Mouse (Mus musculus): ENCODE results near the gene Gm10643. TPM values are rescaled to one million over a fixed set of nuclear protein-coding genes. Genes with fewer than 3 reads are reported as not detected.

Gene Gm10643
- 1.6 and 2.2 TPM in 2 replicates for polyA plus RNA-seq (2016; fragmentation: Nextera tagmentation; extraction: Ambion mirVana)

DNA sequence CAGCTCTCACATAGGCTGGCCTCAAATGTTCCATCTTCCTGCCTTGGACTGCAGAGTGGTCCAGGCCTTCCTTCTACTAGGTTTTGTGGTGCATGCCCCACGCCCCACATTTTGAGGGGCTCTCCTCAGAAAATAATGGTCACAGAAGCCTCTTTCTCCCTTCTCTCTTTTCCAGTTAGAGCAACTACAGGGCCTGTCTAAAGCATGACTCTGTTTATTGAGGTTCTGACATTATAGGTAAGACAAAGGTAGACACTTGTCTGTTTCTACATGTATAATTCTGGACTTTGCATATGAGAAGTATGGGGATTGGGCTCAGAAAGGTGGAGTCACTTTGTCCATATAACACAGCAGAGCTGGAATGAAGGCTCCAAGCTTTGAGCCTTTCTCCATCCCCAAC, at the start of gene Gm10643:
TSS of gene Gm10643 (minus strand) at position 101 of the 400 bp plus-strand sequence.
- no peaks in the 10 kb centered on the region for H3K9me3 ChIP-seq
- no peaks in the 10 kb centered on the region for H3K36me3 ChIP-seq
- H3K27me3 ChIP-seq (replicated peaks) = no peaks in the 10 kb centered on the region
- H3K9ac ChIP-seq = peak within 1 kb of the TSS; percentile 58
- H3K27ac ChIP-seq = no peak within 1 kb of the TSS
- no peak for ATAC-seq (ENCODE audit: low FRiP score, low read depth)
- WGBS = 94% methylated on average over 1 of the region's 1 CpGs
- H3K4me3 ChIP-seq = peak within 1 kb of the TSS; percentile 95
- H3K4me1 ChIP-seq = peaks cover 24% of the 10 kb centered on the region
- peak within 1 kb of the TSS; percentile 70 for H3K4me2 ChIP-seq (replicated peaks)

DNA sequence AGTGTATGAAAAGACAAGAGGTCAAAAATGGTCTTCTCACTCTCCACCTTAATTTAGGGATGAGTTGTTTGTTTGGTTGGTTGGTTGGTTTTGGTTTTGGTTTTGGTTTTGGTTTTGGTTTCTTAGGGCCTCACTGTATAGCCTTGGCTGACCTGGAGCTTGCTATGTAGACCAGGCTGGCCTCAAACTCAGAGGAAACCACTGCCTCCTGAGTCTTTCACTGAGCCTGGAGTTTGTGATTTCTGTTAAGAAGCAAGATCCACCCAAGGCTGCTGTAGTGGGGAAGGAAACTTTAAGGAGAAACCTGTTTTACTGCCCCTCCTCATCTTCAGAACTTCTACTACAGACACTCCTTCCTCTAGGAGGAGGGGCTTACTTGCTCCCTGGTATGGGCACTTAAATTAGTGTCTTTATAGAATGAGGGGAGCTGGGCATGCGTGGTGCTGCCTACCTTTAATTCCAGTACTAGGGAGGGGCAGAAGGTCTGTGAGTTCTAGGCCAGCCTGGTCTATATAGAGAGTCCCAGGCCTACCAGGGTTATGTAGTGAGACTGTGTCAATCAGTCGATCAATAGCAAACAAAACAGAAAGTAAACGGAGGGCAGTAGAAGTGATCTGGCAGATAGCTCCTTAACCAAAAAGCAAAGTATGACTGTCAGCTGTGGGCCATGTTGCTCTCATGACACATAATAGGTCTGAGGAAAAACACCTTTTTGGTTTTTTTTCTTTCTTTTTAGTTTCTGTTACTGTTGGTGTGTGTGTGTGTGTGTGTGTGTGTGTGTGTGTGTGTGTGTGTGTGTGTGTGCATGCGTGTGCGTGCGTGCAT, 41.5 kb upstream of the Gm10643 start:
- no peak overlapping the region for H3K4me3 ChIP-seq
- no peak overlapping the region for H3K27ac ChIP-seq
- H3K4me1 ChIP-seq = peaks cover 27% of the 10 kb centered on the region
- H3K27me3 ChIP-seq (replicated peaks) = no peaks in the 10 kb centered on the region
- peaks cover 14% of the 10 kb centered on the region for H3K36me3 ChIP-seq
- no peak for ATAC-seq (ENCODE audit: low FRiP score, low read depth)
- H3K9ac ChIP-seq = no peak overlapping the region
- 92% methylated on average over 6 of the region's 6 CpGs for WGBS
- H3K4me2 ChIP-seq (replicated peaks) = no peak overlapping the region
- no peaks in the 10 kb centered on the region for H3K9me3 ChIP-seq

DNA sequence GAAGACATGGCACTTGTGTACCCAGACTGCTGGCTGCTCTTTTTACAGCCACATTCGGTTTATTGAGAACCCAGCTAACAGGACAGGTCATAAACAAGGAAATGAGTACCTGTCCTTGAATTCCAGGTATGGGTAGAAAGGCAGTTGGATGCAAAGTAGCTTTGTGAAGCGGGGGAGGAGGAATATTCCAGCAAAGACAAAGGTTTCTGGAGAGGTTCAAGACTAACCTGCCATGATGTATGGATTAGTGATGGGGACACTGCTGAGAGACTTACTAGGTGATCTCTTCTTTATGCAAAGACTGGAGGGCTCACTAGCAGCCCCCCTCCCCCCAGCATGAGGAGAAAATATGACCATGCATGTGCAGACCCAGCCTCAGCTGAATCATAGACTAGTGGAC, 40.7 kb upstream of the Gm10643 start:
- Histone ChIP-seq H3K27me3 (replicated peaks) (no peaks in the 10 kb centered on the region), H3K36me3 (peaks cover 17% of the 10 kb centered on the region), H3K4me3 (no peak overlapping the region), H3K9me3 (no peaks in the 10 kb centered on the region), H3K27ac (no peak overlapping the region), H3K4me2 (replicated peaks) (no peak overlapping the region), H3K4me1 (peaks cover 27% of the 10 kb centered on the region), H3K9ac (no peak overlapping the region)
- ATAC-seq (ENCODE audit: low FRiP score, low read depth) = no peak
- WGBS = 74% methylated on average over 2 of the region's 2 CpGs

DNA sequence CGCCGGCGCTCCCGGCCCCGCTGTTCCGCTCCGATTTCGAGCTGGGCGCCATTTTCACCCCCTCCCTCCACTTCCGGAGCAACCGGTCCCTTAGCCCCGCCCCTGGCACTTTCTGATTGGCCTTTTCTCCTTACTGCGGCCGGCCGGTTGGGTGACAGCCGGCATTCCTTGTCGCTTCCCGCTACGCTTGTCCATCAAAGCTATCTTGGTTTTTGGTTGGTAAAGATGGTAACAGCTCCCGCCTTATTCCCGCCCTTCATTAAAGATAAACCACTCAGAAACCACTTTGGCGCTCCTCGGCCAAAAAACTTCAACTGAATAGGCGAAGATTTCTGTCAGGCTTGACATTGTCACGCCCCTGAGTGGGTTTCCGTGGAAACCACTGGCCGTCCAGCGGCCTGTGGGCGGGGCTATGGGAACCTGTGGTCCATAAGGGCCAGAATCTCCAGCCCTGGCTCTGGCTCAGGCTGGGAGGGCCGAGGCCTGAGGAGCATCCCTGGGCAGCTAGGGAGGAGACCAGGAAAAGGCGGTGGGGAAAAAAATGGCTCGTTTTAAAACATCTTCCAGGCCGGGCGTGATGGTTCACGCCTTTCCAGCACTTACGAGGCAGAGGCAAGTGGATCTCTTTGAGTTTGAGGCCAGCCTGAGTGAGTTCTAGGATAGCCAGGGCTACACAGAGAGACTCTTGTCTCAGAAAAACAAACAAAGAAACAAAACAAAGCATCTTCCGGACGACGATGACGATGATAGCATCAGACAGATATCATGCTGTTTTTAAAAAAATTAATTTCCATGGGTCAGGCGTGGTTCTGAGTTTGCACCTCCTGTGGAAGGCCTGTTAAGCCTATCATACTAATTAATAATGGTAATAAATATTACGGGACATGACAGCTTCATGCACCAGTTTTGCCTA, 40.0 kb upstream of the Gm10643 start, which contains the start of gene Dcaf15:
TSS of gene Dcaf15 (minus strand) at position 72 of the 913 bp plus-strand sequence.
- 8% methylated on average over 42 of the region's 42 CpGs for WGBS
- H3K9ac ChIP-seq = peak within 1 kb of the TSS; percentile 84
- peaks cover 27% of the 10 kb centered on the region for H3K4me1 ChIP-seq
- peak; percentile 97 for ATAC-seq (ENCODE audit: low FRiP score, low read depth)
- peak within 1 kb of the TSS; percentile 70 for H3K4me3 ChIP-seq
- H3K27ac ChIP-seq = peak within 1 kb of the TSS; percentile 83
- H3K4me2 ChIP-seq (replicated peaks) = peak within 1 kb of the TSS; percentile 88
- H3K9me3 ChIP-seq = no peaks in the 10 kb centered on the region
- H3K36me3 ChIP-seq = peaks cover 20% of the 10 kb centered on the region
- H3K27me3 ChIP-seq (replicated peaks) = no peaks in the 10 kb centered on the region

DNA sequence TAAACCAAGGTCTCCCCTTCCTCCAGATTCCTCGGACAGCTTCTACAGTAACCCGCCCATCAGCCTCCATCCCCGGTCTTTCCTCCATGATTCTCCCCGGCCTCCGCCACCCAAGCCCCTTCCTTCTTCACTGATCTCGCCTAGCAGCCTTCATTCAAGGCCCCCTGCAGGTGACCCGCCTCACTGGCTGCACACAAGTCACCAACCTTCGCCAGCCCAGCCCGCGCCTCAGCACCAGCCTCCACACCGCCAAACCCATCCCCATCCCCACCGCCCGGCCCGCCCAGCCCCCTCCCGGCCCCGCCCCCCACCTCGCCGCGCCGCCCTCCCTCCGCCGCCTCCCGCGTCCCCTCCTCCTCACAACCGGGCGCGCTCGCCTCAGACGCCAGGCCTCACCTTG, 39.3 kb upstream of the Gm10643 start:
- Histone ChIP-seq H3K27me3 (replicated peaks) (no peaks in the 10 kb centered on the region), H3K9me3 (no peaks in the 10 kb centered on the region), H3K36me3 (peaks cover 24% of the 10 kb centered on the region), H3K4me1 (peaks cover 27% of the 10 kb centered on the region), H3K4me3 (peak overlapping the region; percentile 70), H3K4me2 (replicated peaks) (peak overlapping the region; percentile 88), H3K27ac (peak overlapping the region; percentile 83), H3K9ac (peak overlapping the region; percentile 84)
- peak; percentile 84 for ATAC-seq (ENCODE audit: low FRiP score, low read depth)
- WGBS = under 1% methylated on average over 26 of the region's 29 CpGs

DNA sequence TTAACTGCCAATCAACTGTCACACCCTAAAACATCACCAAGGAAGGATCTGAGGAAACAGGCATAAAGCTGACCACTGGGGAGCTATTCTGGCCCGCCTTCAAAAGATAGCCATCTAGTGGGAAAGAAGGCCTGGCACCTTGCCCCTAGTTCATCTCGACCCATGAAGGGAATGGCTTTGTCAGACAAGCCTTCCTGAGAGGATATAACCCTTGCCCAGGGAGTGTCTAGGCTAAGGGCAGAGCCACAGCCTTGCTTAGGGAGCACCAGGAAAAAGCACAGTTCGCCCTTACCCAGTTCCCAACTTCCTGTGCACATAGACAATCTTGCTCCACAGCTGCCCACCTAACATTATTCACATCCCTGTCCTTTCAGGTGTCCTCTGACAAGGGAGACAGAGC, 38.7 kb upstream of the Gm10643 start:
- peak overlapping the region; percentile 83; the same call in 1 of the 2 replicates for H3K27ac ChIP-seq
- H3K4me2 ChIP-seq (replicated peaks) = peak overlapping the region; percentile 88
- H3K9me3 ChIP-seq = no peaks in the 10 kb centered on the region
- WGBS = 64% methylated on average over 3 of the region's 3 CpGs
- H3K27me3 ChIP-seq (replicated peaks) = no peaks in the 10 kb centered on the region
- ATAC-seq (ENCODE audit: low FRiP score, low read depth) = no peak
- peak overlapping the region; percentile 70 for H3K4me3 ChIP-seq
- peaks cover 30% of the 10 kb centered on the region for H3K36me3 ChIP-seq
- peaks cover 27% of the 10 kb centered on the region for H3K4me1 ChIP-seq
- peak overlapping the region; percentile 84 for H3K9ac ChIP-seq

DNA sequence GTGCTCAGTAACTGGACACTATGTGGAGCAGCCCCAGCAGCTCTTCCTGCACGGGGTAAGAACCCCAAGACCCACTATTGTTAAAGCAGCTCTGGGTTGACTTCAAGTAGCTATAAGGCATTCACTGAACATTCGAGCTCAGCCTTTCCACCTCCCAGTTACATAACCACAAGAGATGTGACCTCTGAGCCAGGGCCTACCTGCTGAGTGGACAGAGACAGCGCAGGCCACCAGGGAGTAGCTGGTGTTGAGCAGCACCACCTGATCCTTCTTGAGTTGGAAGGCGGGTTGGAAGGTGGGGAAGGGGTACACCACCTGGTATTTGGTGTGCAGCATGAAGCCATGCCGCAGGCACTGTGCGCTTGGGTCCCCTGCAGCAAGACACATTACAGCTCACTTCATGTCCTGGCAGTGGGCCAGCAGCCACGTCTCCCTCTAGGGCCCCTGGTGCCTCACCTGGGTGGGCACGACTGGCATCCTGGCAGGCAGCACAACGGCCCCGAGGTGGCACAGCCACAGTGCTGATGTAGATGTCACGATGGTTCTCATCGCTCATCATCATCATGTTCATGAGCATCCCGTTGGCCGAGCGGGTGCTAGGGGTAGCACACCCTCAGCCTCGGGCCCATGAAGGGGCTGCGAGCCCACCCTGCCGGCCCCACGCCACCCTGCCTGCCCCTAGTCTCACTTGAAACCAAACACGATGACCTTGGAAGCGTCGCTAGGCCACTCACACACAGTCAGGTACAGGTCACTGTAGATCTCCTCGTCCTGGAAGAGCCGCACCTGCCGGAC, 36.7 kb upstream of the Gm10643 start:
- peaks cover 49% of the 10 kb centered on the region for H3K36me3 ChIP-seq
- no peaks in the 10 kb centered on the region for H3K9me3 ChIP-seq
- ATAC-seq (ENCODE audit: low FRiP score, low read depth) = no peak
- WGBS = 93% methylated on average over 25 of the region's 25 CpGs
- H3K4me2 ChIP-seq (replicated peaks) = no peak overlapping the region
- H3K4me1 ChIP-seq = peaks cover 27% of the 10 kb centered on the region
- no peaks in the 10 kb centered on the region for H3K27me3 ChIP-seq (replicated peaks)
- no peak overlapping the region for H3K4me3 ChIP-seq
- no peak overlapping the region for H3K27ac ChIP-seq
- no peak overlapping the region for H3K9ac ChIP-seq

DNA sequence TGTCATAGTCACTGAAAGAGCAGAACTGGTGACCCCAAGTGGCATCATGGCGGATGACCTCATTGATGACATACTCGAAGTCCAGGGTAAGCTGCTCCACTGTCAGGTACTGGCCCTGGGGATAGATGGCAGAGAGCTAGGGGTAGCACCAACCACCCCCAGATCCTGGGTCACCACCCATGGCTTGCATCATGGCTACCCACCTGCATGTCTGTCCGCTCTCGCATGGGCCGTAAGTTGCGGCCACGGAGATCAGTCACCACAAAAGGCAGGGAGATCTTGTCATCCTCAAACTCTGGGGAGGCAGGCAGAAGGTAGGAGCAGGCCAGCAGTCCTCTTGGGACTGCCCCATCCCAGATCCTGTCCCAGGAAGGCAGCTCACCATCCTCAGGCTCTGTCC, 33.4 kb upstream of the Gm10643 start:
- H3K36me3 ChIP-seq = peaks cover 82% of the 10 kb centered on the region
- 94% methylated on average over 7 of the region's 7 CpGs for WGBS
- ATAC-seq (ENCODE audit: low FRiP score, low read depth) = no peak

DNA sequence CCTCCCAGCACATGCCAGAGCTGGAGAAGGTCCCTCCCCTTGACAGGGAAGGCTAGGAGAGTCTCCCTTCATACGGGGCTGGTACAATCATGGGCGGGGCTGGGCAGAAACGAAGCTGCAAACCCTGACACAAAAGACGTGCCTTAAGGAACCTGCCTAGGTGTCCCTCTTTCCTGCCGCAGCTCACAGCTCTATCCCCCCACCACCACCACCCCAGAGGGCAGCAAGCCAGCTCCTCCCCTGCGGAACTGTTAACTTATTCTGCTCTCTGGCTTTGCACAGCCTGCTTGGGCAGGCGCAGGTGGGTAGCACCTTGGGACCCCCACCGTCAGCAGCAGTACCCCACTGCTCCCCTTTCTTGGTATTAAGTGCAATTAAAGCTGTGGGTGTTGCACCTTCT, 31.1 kb upstream of the Gm10643 start:
- H3K27ac ChIP-seq = no peak overlapping the region
- no peaks in the 10 kb centered on the region for H3K27me3 ChIP-seq (replicated peaks)
- ATAC-seq (ENCODE audit: low FRiP score, low read depth) = no peak
- 72% methylated on average over 8 of the region's 8 CpGs for WGBS
- H3K9me3 ChIP-seq = no peaks in the 10 kb centered on the region
- H3K36me3 ChIP-seq = peaks cover 87% of the 10 kb centered on the region
- no peak overlapping the region for H3K9ac ChIP-seq
- no peak overlapping the region for H3K4me3 ChIP-seq
- H3K4me1 ChIP-seq = no peaks in the 10 kb centered on the region
- H3K4me2 ChIP-seq (replicated peaks) = no peak overlapping the region

More for the DNA sequence above, 33.4 kb upstream of the Gm10643 start:
- H3K4me2 ChIP-seq (replicated peaks) = no peak overlapping the region
- peaks cover 15% of the 10 kb centered on the region for H3K4me1 ChIP-seq
- no peak overlapping the region; the same call in 1 of the 2 replicates for H3K27ac ChIP-seq
- H3K9ac ChIP-seq = no peak overlapping the region
- H3K9me3 ChIP-seq = no peaks in the 10 kb centered on the region
- no peaks in the 10 kb centered on the region for H3K27me3 ChIP-seq (replicated peaks)
- no peak overlapping the region for H3K4me3 ChIP-seq

DNA sequence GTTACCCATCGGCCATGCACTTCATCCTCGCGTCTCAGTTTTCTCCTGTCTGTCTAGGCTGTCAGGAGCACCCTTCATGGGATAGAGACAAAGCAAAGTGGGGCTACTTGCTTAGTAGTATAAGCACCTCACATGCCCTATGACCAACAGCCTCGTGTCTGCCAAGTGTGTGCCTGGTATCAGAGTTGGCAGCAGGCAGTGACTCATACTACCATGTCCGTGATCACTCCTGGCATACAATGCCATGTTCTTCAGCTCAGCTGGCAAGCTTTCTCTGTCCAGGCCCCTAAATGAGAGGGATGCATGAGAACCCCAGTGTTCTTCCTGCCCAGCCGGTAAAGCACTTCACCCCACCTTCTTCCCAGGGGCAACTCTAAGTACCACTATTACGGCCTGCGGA, 25.6 kb upstream of the Gm10643 start:
- Histone ChIP-seq H3K27me3 (replicated peaks) (no peaks in the 10 kb centered on the region), H3K4me2 (replicated peaks) (no peak overlapping the region), H3K9ac (no peak overlapping the region), H3K4me1 (no peaks in the 10 kb centered on the region), H3K36me3 (peaks cover 94% of the 10 kb centered on the region), H3K9me3 (no peaks in the 10 kb centered on the region), H3K27ac (no peak overlapping the region), H3K4me3 (no peak overlapping the region)
- ATAC-seq (ENCODE audit: low FRiP score, low read depth) = no peak
- WGBS = 88% methylated on average over 8 of the region's 8 CpGs

DNA sequence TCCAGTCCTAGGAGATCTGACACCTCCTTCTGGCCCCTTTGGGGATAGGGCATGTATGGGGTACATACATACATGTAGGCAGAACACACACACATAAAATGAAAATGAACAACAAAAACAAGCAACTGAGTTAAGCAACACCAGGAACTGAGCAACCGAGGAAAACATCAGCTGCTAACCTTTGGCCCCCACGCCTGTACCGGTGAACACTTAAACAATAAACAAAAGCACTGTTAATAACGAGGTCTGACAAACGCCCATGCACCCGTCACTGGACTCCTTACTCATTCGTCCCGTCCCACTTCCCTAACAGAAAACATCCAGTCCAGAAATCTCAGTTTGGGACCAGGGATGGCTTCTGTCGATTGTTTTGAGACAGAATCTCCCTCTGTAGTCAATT, 24.3 kb upstream of the Gm10643 start:
- Histone ChIP-seq H3K36me3 (peaks cover 85% of the 10 kb centered on the region), H3K4me3 (no peak overlapping the region), H3K4me1 (peaks cover 6% of the 10 kb centered on the region), H3K9me3 (no peaks in the 10 kb centered on the region), H3K27me3 (replicated peaks) (no peaks in the 10 kb centered on the region), H3K4me2 (replicated peaks) (no peak overlapping the region), H3K27ac (no peak overlapping the region), H3K9ac (no peak overlapping the region)
- WGBS = 87% methylated on average over 9 of the region's 9 CpGs
- no peak for ATAC-seq (ENCODE audit: low FRiP score, low read depth)
